Mouse (Mus musculus) yolk sac, embryonic 10.5 days (tissue): ENCODE measurements around the gene Itprip.

ENCODE experiments used
- DNase-seq: peaks from one replicate; pipeline ENCODE4 v3.0.0-alpha.2; 2017; ENCODE audit warnings: low spot score

The Itprip gene

DNA sequence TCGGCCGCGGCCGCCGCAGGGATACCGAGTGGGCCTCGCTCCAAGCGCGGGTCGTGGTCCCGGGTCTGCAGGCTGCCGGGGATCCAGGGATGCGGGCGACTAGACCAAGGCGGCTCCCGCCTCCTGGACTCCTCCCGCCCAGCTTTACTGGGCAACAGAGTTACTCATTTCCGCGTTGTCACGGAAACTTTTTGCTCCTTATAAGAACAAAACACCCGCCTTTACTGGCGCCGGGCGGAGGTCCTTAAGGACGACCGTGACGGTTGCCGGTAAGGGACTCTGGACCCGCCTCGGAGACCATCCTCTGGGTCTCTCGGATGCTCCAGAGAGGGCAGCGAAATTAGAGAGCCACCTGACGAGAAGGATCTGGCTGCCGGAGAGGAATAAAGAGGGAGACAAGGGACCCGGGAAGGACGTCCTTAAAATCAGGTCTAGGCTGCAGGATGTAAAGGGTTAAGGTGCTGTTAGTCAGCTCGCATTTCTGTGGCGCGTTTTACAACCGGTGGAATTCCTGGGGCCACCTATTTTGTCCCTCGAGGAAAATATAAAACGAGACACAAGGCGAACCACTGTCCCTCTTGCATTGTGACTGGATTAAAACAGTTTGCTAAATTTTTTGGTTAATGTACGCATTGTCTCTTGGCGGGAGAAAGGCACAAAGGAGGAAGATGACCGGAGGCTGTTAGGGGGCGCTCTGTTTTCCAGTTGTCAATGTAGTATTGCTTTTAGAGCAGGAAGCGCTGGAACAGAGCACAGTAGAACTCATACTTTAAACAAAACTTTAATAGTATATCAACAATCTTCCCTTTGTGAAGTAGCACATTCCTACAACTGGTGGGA, at the start of gene Itprip, which contains the start of gene Cfap43:
Gene Itprip, minus strand, starts transcription at position 174 of the 840 bp plus-strand sequence.
Gene Cfap43, minus strand, starts transcription at position 162 of the 840 bp plus-strand sequence.
- peak; percentile 89 for DNase-seq

DNA sequence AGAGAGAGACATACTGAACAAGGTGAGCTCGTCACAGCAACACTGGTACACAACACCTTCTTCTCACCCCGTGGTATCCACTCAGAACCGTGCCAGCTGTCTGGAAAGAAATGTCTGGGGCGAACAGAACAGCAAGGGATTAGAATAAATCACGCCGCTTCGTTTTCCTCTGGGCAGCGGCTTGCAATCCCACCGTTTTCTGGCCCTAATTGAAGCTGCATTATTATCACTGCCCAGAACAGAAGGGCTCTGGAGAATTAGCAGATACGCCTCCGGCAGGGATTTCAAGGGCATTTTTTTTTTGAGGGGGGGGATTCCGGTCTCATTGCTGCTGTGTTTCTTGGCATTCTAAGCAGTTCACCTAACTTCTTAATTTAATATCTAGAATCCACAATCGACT, 39.1 kb upstream of the Itprip start:
- no peak for DNase-seq

DNA sequence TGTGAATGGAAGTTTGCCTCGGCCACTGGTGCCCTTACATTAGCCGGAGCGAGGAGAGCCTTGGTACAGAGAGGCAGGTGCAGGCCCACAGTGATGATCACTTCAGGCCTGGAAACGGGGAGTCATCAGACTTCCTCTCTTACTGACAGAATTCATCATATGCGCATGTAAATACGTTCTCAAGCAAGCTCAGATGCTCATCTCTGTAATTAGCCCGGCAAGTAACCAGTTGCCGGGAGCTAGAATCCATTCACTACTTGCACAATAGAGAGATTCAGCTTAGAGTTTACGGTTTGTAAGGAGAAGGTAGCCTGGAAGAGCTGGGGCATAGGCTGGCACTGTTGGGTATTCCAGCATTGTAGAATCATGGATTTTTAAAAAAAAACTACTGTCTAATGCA, 34.1 kb upstream of the Itprip start:
- no peak for DNase-seq

DNA sequence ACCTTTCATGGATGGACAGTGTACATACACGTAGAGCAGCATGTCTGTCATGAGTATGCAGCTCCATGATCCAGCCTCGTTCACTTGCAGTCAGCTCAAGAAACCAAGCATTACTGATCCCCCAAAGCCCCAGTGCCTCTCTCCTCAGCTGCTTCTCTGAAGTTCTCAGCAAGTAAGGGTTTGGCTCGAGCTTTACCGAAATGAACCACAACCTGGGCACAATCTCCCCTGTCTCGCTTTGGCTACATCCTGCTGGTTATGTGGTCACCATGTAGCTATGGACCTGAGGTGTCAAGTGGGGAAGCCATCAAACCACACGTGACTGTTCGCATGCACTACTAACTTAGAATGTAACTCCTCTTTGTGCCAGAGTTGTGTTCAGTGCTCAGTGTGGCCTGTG, 31.8 kb upstream of the Itprip start:
- DNase-seq = no peak

DNA sequence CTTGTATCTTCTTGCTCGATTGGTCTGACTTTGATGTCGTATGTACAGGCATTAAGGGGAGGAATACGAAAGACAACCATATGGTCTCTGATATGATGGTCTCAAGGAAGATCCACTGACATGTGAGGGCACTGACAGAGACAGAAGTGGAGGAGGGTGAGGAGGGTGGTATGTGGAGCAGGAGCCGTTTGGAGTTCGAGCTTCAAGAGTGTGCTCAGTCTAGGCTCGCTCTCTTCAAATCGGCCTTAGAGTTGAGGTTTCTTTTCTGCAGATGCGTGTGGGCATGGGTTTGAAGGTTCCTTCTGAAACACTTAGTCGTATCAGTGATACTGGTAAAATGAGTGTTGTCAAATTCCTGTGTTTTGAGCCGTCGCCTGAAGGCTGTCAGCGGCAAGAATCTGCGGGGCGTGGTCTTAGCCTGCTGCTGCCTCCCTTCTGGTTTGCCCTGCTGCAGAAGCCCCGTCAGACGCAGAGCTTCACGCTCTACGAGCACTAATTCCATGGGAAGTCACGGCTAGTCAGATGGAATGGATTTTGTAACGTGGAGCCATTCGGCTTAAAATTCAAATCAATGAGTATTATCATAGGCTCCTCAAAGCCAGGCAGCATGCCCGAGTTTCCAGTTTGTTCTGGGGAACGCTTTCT, 27.8 kb upstream of the Itprip start:
- no peak for DNase-seq

DNA sequence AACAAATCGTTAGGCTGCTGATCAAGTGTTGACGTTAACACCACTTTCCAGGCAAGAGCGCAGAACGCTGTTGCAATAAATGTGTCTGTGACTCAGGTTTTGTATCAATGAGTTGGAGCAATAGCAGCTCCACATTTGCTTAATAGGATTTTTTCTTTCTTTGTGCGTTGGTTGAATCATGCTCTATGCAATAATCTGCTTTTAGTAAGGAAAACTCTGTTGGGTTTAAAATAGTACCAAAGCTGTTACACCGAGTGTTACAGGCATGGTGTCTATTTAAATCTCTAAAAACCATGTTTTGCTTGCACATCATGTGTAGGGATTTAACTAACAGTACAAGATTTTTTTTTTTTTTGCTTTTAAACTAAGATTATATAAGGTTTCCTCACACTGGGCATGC, 20.3 kb upstream of the Itprip start:
- no peak for DNase-seq

DNA sequence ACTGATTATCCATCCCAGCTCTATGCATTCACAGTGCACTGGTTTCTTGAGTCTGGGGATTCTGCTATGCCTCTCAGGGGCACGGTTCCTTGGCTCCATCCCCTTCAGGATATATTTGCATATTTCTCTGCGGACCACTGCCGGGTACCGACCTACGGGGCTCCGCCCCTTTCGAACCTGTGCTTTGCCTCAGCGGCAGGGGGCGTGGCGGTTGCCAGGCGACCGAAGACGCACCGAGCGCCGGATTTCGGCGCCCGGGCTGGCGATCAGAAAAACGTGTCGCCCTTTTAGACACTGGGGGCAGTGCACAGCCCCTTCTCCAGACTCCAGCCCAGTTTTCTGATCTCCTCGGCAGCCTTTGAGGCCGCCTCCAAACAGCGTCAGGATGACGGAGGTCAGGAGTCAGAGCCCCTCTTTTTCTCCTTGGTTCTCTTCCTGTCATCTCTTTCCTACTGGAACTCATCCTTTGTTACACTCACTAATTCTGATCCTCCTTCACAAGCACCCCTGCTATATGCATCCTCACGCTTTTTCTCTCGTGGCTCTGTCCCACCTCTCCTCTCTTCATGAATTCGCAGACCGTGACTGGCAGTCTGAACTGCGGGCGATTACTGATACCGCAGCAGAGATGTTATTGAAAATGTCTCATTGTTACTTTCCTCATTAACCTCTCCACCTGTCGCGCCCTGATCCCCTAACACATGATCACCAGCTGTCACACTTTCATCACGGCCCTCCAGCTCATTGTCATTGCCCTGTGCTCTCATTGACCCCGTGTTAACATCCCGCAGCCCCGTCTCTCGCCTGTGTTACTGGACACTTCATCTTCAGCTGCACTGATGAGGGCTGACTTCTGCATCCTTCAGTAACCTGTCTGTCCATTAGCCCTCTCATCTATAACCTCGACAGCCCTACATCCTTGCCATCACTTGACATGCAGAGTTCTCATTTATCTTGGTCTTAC, 18.6 kb upstream of the Itprip start, which contains the start of gene Cfap58:
Gene Cfap58, plus strand, starts transcription at position 233 of the 964 bp plus-strand sequence.
- DNase-seq = peak; percentile 71

DNA sequence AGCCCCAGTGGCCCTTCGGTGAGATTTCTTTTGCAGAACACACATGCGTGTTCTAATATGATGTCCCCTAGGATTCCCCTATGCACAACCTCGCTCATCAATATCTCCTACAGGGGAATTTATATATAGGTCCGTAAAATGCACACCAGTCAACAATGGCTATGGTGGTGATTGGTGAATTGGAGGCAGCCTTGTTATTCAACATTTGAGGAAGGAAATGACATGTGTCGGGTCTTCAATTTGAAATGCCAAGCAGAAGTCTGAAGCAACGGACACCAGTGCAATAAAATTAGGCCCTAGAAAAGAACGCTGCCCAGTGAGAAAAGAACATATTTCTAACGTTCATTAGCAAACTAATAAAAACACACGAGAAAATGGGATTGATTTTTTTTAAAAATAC, 17.8 kb upstream of the Itprip start:
- DNase-seq = no peak

DNA sequence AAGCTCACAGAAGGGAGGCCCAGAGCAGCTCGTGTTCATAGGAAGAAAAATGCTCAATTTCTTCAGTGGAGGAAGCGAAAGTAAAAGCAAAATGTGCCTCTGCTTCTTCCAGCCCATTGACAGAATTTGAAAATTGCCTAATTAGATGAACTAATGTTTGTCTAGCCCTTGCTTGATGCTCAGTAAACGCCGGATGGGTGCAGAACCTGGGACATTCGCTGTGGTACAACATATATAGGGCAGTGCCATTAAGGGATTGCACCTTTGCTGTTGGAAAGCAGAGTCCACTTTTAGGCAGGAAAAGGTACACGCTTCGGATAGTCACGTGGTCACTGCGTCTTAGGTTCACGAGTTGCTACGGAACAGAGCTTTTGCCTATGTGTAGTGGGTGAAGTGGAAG, 17.4 kb upstream of the Itprip start:
- no peak for DNase-seq

DNA sequence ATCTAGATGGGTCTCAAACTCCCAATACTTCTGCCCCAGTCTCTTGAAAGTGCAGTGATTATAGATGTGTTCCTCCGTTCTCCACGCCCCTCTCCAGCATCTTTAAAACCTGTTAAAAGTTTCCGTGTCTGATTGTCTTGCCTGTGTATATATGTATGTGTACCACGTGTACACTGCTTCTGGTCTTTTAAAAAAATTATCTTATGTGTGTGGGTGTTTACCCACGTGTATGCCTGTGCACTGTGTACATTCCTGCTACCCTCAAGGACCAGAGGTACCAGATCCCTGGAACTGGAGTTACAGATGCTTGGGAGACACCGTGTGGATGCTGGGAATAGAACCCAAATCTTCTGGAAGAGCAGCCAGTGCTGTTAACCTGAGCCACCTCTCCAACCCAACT, 16.4 kb upstream of the Itprip start:
- no peak for DNase-seq

DNA sequence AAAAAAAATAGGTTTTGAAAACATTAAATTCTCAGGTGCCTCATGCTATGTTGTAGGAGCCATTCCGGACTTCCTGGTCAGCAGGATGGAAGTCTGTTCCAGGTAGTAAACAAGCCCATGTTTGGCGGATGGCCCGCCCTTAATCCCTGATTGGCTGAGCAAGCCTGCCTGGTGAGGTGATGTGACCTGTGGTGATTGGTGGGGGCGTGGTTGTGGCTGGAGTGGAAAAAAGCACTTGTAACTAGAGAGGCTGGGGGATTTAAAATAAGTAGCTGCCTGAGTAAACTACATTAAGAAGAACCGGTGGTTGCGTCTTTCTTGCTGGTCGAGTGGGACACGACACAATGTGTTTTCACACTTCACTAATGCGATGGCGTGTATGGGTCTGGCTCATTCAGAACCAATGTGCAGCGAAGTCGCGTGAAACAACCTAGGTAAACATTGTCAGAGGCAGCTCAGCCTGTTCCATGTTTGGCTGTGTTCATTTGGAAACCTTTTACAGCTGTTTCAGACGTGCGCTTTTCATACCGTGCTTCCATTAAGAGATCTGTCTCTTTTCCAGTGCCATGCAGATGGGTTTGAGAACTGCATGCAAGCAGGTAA, 15.6 kb upstream of the Itprip start:
- peak; percentile 26 for DNase-seq

DNA sequence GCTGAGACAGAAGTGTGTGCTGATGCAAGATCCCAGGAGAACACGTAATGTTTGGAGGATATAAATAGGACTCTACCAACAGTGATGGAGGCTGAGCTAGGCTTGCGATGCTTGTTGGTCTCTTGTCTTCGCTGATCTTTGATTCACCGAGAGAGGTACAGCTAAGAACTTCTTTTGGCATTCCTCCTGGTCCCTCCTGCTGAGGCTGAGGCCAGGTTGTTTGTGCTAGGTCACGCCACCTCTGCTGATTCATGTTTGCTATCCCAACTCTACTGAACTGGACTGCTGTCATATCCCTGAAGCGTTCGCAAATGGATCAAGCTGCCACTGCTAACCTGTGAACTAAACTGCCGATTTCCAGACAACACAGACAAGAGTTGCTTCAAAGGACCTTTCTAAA, 15.0 kb upstream of the Itprip start:
- DNase-seq = no peak

DNA sequence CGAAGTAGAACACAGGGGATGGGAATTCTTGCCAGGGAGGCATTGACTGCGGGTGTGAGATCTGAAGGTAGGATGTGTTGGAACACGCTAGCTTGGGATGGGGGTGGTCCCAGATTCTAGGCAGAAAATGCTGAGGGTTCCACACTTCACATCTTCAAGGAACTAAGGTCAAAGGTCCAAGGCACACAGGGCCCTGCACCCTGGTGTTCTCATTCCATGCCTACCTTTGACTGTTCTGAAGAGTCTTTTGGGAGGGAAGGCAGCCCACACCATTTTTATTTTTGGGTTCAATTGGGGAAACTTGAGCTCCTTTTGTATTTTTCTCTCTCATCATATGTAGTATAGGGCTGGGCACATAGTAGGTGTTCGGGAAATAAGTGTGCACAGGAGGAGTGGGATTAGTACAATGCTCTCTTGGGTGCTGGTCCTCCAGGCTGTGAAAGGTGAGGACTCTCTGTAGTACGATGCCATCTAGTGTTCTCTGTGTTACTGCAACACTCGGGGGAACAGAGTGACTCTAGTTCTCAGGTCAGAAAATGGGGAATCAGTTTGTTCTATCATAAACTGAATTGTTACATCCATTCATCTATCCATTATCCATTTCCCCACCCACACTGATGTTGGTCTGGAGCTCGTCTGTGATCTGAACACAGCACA, 13.0 kb upstream of the Itprip start:
- DNase-seq = peak; percentile 9

DNA sequence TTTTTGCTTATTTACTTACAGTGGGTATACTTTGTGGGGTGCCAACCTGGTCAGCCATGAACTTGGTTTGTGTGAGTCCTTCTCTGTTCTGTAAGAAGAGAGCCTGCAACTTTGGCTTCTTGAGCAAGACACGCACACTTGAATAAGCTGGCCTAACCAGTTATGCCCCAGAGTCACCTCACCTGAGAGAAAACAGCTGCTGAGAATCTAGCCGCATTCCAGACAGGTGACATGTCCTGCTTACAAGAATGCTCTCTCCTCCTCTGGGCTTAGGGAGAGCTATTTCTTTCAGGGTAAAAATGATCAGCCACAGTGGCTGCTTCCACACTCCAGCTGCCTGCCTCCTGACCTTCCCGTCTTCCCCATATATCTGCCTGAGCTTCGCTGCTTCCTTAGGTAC, 9.9 kb upstream of the Itprip start:
- DNase-seq = no peak

DNA sequence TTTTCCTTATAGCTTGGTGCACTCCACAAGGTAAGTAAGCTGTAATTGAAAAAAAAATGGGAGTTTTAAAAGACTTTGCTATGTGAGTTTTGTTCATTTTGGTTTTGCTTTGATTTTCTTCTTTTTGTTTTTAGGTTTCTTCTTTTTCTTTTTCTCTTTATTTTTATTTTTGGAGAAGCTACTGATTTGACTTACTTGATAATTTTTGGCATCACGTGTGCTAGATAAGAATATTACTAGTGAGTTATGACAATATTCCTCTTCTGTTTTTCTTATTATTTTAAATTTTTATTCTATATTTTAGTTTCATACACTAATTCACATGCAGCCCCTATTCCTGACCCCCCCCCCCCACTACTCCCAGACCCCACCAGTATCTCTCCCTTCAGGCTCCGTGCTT, 7.9 kb upstream of the Itprip start:
- DNase-seq = no peak

DNA sequence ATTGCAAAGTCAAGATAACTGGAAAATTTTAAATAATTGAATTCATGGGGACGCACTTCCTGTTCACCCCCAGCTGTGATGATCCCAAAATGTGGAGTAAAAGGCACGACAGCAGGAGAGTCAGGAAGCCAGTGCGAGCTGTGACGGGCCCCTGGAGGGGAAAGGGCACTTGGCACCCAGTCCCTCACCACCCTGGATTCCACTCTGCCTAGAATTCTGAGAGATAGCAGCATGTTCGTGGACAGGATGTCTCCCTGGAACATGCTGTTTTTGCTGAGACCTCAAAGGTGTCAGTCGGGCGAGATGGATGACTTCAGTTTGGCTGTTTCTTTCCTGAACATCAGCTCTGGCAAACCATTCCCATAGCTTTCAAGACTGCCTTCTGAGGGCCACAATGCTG, 6.7 kb upstream of the Itprip start:
- no peak for DNase-seq

DNA sequence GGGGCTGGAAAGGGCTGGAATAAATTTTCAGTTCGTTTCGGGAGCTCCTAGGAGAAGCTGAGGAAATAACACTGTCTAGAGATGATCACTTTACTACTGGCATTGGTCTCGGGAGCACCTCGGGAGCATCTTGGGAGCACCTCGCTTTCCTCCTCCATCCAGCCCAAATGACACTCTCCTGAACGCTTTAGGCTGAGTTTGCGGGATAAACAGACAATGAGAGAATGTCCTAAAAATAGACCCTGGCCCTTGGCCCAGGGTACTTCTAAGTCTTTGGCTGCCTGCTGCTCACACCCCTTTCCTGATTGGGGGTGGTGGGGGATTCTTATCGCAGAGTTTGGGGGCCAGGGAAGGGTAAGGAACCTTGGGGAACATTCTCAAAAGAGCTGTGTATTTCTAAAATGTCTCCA, 872 bp upstream of the Itprip start:
- DNase-seq = peak; percentile 15

DNA sequence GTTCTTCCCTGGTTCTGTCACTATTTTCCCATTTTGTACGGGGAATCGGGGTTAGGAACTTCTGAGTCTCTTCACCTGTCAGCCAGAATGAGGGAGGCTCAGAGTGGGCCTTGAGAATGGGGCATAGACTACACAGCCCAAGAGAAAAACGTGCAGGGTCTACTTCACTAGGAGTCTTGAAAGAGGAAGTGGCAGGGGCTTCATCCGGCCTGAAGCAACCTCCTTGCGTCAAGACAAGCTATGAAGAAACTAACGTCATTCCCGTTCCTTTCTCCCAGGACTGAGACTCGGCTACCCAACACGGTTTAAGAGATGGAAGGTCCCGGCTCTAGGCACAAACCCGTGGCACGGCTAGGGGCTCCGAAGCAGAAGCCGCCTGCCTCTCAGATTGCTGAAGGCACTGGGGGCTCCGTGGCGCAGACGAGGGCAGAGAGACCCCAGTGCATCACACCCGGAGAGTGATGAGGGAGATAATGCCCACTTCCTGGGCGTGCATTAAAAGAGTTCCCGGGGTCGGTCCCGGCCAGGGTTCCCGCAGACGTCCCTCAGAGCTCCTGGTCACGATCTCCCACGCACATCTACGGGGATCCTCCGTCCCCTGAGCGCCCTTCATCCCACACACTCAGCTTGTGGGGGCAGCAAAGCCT, 521 bp downstream of the Itprip start:
- DNase-seq = no peak

DNA sequence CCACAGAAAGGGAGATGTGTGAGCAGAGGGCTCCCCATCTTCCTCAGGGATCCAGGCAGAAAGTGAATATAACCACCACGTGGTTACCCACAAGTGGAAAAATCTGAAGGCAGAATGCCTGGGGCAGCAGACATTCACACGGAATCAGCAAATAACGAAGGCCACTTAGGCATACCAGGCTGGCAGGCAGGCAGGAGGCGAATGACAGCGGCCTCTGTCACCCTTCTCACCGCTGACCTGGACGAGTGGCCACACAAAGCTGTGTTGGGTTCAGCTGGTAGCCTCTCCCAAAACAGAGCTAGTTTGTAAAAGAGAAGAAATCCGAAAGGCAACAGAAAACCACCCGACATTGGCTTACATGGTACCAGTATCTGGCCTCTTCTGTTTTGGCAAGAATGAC, 1.1 kb downstream of the Itprip start:
- DNase-seq = no peak

DNA sequence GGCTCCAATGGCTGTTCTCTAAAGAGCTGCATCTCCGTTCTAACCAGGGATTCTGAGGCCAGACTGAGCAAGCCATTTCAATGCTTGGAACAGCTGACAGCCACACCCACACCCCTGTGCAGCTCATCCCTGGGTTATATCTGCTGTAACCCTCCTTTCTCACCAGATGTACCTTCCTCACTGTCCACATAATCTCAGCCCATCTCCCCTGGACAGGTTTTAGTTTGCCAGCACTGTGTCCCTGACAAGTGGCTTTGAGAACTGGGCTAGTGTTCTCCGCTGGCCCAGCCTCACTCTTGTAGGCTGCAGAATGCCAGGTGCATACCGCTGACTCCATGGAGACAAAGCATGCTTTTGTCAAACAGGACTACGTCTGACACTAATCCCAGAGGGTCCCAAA, 1.7 kb downstream of the Itprip start:
- DNase-seq = no peak

DNA sequence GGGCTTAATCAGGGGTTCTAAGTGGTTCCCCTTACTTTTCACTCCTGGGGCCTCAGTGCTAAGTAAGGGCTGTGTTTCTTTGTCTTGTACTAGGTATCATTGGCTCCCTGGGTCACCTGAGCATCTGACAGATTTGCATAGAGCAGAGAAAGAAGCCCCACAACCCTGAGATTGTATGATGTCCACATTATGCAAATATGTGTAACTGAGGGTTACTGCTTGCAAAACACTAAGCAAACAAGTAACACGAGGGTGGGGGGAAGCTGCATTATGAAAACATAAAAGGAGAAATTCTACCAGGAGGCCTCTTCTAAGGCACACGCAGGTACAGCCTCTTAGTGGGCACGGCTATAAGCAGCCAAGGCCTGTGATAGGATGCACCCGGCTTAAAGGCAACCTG, 3.8 kb downstream of the Itprip start:
- DNase-seq = no peak
